Mouse (Mus musculus): ENCODE measurements around the gene Tcf21.

DNA sequence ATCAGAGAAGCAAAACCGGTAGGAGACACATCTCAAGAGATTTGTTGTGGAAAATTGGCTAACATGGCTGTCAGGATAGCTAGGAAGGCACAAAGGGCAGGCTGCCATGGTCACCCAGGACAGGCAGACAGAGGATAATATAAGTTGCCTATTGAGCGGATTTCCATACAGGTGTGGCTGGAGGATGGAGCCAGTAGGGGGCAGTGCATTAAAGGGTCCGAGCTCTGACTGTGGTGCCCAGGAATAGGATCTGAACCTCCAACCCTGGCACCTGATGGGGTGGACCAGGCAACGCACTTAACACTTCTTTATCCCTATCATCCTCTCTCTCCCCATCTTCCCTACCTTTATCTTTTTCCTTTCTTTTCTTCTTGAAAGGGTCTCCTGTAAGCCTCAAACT, 38.5 kb downstream of the Tcf21 start:
- TF ChIP-seq CTCF (IDR thresholded peaks at IDR 0.05), result peak; percentile 61
- TF ChIP-seq EP300 (IDR thresholded peaks at IDR 0.05), result no peak
